Mouse (Mus musculus) thymus, adult 2 months (tissue): ENCODE results near the gene Sst.

Experiments
- CTCF ChIP-seq: fragments of 200-500 bp; IDR thresholded peaks from 2 replicates; pipeline ENCODE4 v1.5.1; 2012; ENCODE audit warnings: mild to moderate bottlenecking, control low read depth, low read length, moderate library complexity, borderline replicate concordance; ENCODE audit not compliant: control insufficient read depth, poor library complexity, insufficient read depth; ENCODE audit errors: extremely low read depth
- POLR2A ChIP-seq: fragments of 200-500 bp; IDR thresholded peaks from 2 replicates; pipeline ENCODE4 v1.6.1; 2012; ENCODE audit warnings: mild to moderate bottlenecking, low read length, control low read depth, moderate library complexity; ENCODE audit not compliant: control insufficient read depth, poor library complexity, insufficient read depth; ENCODE audit errors: extremely low read depth

- TF ChIP-seq CTCF, result no peak
- TF ChIP-seq POLR2A, result no peak
These were observed 10.7 kb upstream of the Sst start for GRCm38 (mm10) chr16:23901411-23901810.
